Mouse (Mus musculus) myocyte (in vitro differentiated cells): Measurements from ENCODE around the gene Sdc4.

Experiments used
- CEBPB ChIP-seq: IDR thresholded peaks from 2 replicates; pipeline ENCODE4 v1.6.1; 2011; ENCODE audit warnings: mild to moderate bottlenecking, moderate library complexity; ENCODE audit not compliant: poor library complexity, insufficient read depth, severe bottlenecking
- E2F4 ChIP-seq: IDR thresholded peaks from one replicate; pipeline ENCODE4 v1.6.1; 2011; ENCODE audit warnings: mild to moderate bottlenecking, control low read depth, moderate library complexity; ENCODE audit not compliant: insufficient read depth
- MAX ChIP-seq: IDR thresholded peaks from one replicate; pipeline ENCODE4 v1.6.1; 2011; ENCODE audit warnings: low read depth, mild to moderate bottlenecking, control low read depth
- MYOD1 ChIP-seq, 3 experiments: IDR thresholded peaks; one replicate each; pipeline ENCODE4 v1.6.1; 2011; ENCODE audit warnings: control low read depth in 2 of 3, low read depth in 2 of 3, mild to moderate bottlenecking in 2 of 3, moderate library complexity in 1 of 3; ENCODE audit not compliant: insufficient read length in 2 of 3, control insufficient read depth in 1 of 3
- MYOG ChIP-seq, 3 experiments: IDR thresholded peaks; one replicate each; pipeline ENCODE4 v1.6.1; 2011; ENCODE audit warnings: control low read depth in 2 of 3, low read depth in 2 of 3, mild to moderate bottlenecking in 2 of 3; ENCODE audit not compliant: insufficient read length in 2 of 3, control insufficient read depth in 1 of 3, insufficient read depth in 1 of 3
- POLR2A ChIP-seq: IDR thresholded peaks from one replicate; pipeline ENCODE4 v1.6.1; 2011; ENCODE audit warnings: low read depth, mild to moderate bottlenecking, control low read depth, moderate library complexity; ENCODE audit not compliant: insufficient read length
- POLR2AphosphoS2 ChIP-seq: IDR thresholded peaks from one replicate; pipeline ENCODE4 v1.6.1; 2011; ENCODE audit warnings: low read depth, control low read depth; ENCODE audit not compliant: insufficient read length
- REST ChIP-seq: IDR thresholded peaks from one replicate; pipeline ENCODE4 v1.6.1; 2011; ENCODE audit warnings: mild to moderate bottlenecking, control low read depth, moderate library complexity; ENCODE audit not compliant: insufficient read depth, insufficient read length
- TCF12 ChIP-seq: IDR thresholded peaks from one replicate; pipeline ENCODE4 v1.6.1; 2011; ENCODE audit warnings: mild to moderate bottlenecking, control low read depth; ENCODE audit not compliant: poor library complexity, insufficient read depth, severe bottlenecking
- TCF3 ChIP-seq: IDR thresholded peaks from one replicate; pipeline ENCODE4 v1.6.1; 2011; ENCODE audit warnings: low read depth, control low read depth; ENCODE audit not compliant: insufficient read length
- USF1 ChIP-seq: IDR thresholded peaks from one replicate; pipeline ENCODE4 v1.6.1; 2011; ENCODE audit warnings: low read depth, mild to moderate bottlenecking, control low read depth, moderate library complexity

DNA sequence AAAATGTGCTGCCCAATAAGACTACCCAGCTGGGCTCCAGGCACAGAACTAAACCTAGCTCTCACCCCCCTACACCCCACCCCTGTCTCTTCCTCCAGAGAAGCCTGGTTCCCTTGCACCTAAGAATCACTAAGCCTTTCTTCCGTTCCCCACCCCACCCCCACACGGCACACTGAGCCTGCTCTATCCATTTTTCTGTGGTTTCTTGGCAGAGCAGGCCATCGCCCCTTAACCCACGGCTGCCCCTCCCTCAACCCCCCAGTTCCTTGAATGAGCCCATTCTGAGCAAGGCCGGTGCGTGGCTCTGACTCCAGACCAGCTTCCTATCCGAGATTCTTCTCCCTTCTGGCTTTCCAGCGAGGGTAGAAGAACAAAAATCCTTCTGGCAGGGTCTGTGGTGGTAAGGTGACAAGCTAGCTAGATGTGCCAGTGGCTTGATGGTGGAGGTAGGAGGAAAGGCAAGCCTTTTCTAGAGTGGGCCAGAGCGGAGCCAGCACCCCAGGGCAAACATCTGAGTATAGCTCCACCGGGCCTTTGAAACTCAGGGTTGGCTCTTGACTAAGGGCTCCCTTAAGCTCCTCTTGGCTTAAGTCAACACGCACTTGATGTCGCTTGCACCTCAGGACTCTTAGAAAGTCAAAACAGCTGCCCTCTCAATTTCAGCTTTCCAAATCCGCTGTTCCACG is 40.1 kb downstream of the Sdc4 start:
- TF ChIP-seq POLR2A (no peak), MAX (no peak), CEBPB (no peak), REST (no peak), POLR2AphosphoS2 (no peak), TCF3 (no peak), USF1 (no peak), E2F4 (no peak), TCF12 (no peak), MYOG (IDR thresholded peaks at IDR 0.05; ENCODE audit: control insufficient read depth in 1 of 3, insufficient read depth in 1 of 3, insufficient read length in 2 of 3, low read depth in 2 of 3) (no peak), MYOD1 (IDR thresholded peaks at IDR 0.05; ENCODE audit: control insufficient read depth in 1 of 3, insufficient read length in 2 of 3, low read depth in 2 of 3) (no peak)
